Mouse (Mus musculus): Measurements from ENCODE around the gene Gjd2. TPM values are rescaled to one million over a fixed set of nuclear protein-coding genes. Genes with fewer than 3 reads are reported as not detected.

Gjd2 gene
- total RNA-seq, 1 experiment from 2014 or later, result not detected

DNA sequence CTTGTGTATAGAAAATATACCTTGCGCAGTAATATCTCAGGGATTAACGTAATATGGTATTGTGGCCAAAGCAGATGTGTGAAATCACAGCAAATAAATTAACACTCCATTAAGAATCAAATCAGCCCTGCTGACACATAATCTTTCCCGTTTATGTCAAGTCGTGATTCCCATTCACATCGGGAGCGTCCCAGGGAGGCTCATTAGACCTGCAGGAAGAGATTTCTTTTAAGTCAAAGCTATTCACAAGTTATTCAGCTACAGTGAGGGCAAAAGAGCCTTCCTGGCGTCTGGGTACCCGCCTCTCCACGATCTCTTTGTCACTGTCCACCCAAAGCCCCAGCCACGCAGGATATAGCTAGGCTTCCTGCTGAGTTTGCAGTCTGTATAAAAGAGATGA, 4.7 kb upstream of the Gjd2 start:
- no peak for ATAC-seq (ENCODE audit: extremely low read depth, insufficient number of reproducible peaks, low FRiP score, poor library complexity, severe bottlenecking)

GRCm38 (mm10) chr2:114014839-114015238, 1.4 kb upstream of the Gjd2 start:
- ATAC-seq (ENCODE audit: extremely low read depth, insufficient number of reproducible peaks, low FRiP score, poor library complexity, severe bottlenecking), result no peak

- no peak for ATAC-seq (ENCODE audit: extremely low read depth, insufficient number of reproducible peaks, low FRiP score, poor library complexity, severe bottlenecking)
Observed at GRCm38 (mm10) chr2:114013846-114014245, 427 bp upstream of the Gjd2 start.

DNA sequence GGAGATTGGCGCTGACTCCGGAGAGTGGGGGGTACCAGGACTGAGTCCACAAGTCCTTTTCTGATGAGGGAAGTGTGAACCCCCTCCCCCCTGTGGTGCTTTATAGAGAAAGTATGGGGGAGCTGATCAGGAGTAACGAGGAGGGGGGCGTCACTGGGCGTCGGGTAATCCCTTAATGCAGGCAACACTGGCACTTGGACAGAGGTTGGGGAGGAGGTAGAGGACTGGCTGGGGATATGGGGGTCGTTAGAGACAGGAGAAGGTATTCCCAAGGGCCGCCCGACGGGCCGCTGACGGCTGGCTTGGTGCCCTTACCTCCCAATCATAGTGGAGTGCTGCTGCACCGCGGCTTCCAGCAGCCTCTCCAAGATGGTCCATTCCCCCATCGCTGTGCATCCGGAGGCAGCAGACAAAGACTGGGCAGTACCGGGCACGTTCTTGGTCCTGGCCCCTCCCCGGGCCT, 639 bp downstream of the Gjd2 start:
- no peak for ATAC-seq (ENCODE audit: extremely low read depth, insufficient number of reproducible peaks, low FRiP score, poor library complexity, severe bottlenecking)

DNA sequence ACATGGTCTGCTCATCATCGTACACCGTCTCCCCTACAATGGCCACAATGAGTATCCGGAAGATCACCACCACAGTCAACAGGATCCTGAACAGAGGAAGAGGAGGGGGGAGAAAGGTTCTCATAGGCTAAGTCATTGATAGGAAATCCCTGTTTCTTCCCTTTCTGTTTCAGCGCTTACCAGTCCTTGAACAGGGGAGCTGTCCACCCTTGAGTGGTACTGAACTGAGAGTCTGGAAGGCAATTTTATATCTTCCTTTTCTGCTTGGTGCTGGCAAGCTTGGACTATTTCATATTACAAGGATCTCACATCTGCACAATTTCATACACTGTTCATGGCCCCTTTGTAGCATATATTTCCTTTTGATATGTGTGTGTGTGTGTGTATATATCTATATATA, 1.6 kb downstream of the Gjd2 start:
- ATAC-seq (ENCODE audit: extremely low read depth, insufficient number of reproducible peaks, low FRiP score, poor library complexity, severe bottlenecking), result no peak

- no peak for ATAC-seq (ENCODE audit: extremely low read depth, insufficient number of reproducible peaks, low FRiP score, poor library complexity, severe bottlenecking)
Observed at GRCm38 (mm10) chr2:114008321-114008720, 5.1 kb downstream of the Gjd2 start.

DNA sequence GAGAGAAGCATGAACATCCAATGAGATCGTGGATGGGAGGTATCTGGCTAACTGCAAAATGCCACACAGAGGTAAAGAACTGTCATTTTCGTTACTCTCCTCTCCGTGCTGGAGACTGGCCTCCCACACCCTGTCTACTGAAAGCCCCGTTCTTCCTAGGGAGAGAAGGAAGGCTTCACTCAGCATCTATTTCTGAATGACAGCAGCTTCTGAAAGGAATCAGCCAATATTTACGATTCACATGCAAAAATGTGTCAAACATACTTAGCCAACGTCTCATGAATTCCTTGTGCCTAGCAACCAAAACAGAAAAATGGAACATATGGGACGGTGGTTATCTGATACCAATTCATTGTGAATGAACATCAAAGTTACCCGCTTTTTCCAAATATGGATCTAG, 15.9 kb downstream of the Gjd2 start:
- no peak for ATAC-seq (ENCODE audit: extremely low read depth, insufficient number of reproducible peaks, low FRiP score, poor library complexity, severe bottlenecking)

GRCm38 (mm10) chr2:113996930-113997329, 16.5 kb downstream of the Gjd2 start:
- no peak for ATAC-seq (ENCODE audit: extremely low read depth, insufficient number of reproducible peaks, low FRiP score, poor library complexity, severe bottlenecking)

DNA sequence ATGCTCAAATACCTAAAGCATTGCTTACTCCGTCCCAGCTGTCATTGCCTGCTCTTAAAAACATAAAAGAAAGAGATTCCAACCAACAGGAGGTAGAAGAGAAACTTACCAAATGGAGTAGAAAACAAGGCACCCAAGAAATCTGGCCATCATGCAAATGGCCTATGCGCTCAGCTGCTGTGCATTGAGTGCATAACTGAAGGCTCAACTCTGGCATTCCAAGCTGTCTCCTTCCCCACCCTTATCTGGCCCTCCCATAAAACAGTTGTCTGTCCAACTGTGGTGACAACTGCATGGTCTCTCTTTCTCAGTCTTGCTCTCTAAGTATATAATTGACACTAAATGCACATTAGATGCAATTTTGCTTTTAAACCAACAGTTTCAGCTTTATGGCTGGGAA, 28.5 kb downstream of the Gjd2 start:
- ATAC-seq (ENCODE audit: extremely low read depth, insufficient number of reproducible peaks, low FRiP score, poor library complexity, severe bottlenecking), result no peak

- no peak for ATAC-seq (ENCODE audit: extremely low read depth, insufficient number of reproducible peaks, low FRiP score, poor library complexity, severe bottlenecking)
Observed at GRCm38 (mm10) chr2:113980664-113981063, 32.8 kb downstream of the Gjd2 start.

- no peak for ATAC-seq (ENCODE audit: extremely low read depth, insufficient number of reproducible peaks, low FRiP score, poor library complexity, severe bottlenecking)
Observed at GRCm38 (mm10) chr2:113978151-113978771, 35.2 kb downstream of the Gjd2 start.

GRCm38 (mm10) chr2:113973950-113974349, 39.5 kb downstream of the Gjd2 start:
- ATAC-seq (ENCODE audit: extremely low read depth, insufficient number of reproducible peaks, low FRiP score, poor library complexity, severe bottlenecking), result no peak

DNA sequence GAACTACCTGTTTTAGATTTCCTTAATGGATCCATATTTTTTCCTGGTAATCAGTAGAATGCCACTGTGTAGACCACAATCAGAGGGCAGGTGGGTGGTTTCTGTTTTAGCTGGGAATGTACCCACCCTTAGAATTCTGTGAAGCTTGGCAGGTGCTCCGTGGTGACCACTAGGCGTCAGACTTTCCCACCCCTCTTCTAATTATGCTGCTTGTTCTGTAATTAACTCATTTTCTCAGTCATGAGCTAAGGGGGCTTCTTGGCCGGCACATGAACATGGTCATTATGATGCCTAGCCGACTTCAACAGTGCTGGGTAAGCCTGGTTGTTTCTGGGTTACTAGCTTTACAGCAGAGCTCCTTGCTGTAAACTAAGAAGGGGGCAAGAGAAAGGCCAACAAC, 47.0 kb downstream of the Gjd2 start:
- ATAC-seq (ENCODE audit: extremely low read depth, insufficient number of reproducible peaks, low FRiP score, poor library complexity, severe bottlenecking), result no peak

Other genes with a start within 250 kb of the Gjd2 start
- 1.5 and 5.0 TPM in 2 replicates for gene Scg5, start 184.5 kb downstream of the Gjd2 start, total RNA-seq (2017)
- gene Arhgap11a, start 165.0 kb downstream of the Gjd2 start, total RNA-seq (2017), result 21.0 and 21.6 TPM in 2 replicates
- not detected in 2 replicates for gene Actc1, start 39.9 kb upstream of the Gjd2 start, total RNA-seq (2017)
- 53.5 and 53.9 TPM in 2 replicates for gene Aqr, start 173.4 kb upstream of the Gjd2 start, total RNA-seq (2017)
- gene Zfp770, start 187.8 kb upstream of the Gjd2 start, total RNA-seq (2017), result 5.9 and 7.2 TPM in 2 replicates

Data from neutrophil, adult 5-6 weeks (primary cell).